Mouse (Mus musculus) thymus, adult 18-20 months (tissue): ENCODE measurements around the gene Dnm1l.
"Not testable (repeated sequence)": the region's sequence is repeated elsewhere in the genome, so short reads cannot be mapped to it uniquely, and the experiment has no call there.

Experiments
- DNase-seq, 2 experiments: peaks; one replicate each; pipeline ENCODE4 v3.0.0; 2022; ENCODE audit warnings: mixed read lengths in 2 of 2

Dnm1l gene

DNA sequence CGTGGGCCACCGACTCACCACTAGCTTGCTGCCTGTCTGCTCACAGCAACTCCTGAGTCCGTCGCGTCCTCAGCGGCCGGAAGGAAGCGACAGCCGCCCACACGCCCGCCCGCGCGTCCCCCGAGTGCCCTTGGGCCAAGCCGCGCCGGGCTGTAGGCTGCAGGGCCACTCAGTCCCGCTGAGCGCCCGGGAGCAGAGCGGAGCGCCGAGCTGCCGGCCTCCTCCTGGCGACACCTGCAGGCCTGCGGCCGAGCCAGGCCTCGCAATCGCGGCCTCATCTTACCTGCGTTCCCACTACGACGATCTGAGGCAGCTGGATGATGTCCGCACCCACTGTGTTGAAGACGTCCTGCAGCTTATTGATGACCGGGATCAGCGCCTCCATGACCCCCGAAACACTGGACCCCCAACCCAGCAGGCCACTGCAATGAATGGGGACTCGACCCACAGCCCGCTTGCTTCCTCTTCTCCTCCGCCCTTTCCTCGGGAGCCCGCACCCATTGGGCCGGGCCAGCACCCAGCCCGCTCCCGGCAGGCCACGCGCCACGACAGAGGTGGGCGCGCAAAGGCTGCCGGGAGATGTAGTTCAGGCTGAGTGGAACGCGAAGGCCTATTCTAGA lies at the start of gene Dnm1l:
Gene Dnm1l, minus strand, starts transcription at position 479 of the 620 bp plus-strand sequence.
- peak; percentile 86 for DNase-seq

- DNase-seq, result not testable (repeated sequence)
Observed at GRCm38 (mm10) chr16:16367217-16367616, 8.5 kb upstream of the Dnm1l start.

DNA sequence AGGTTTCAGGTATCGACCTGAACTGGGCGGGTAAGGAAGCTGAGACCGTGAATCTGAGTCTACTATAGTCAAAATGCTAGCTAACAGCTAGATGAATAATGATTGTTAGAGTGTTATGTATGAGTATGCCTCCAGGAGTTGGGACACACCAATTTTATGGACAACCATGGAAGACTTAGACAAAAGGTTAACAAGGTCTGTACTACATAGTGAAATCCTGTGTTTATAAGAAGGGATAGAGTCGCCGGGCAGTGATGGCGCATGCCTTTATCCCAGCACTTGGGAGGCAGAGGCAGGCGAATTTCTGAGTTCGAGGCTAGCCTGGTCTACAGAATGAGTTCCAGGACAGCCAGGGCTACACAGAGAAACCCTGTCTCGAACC lies 333 bp upstream of the Dnm1l start:
- peak in 1 of 2 experiments; percentile 3 for DNase-seq

DNA sequence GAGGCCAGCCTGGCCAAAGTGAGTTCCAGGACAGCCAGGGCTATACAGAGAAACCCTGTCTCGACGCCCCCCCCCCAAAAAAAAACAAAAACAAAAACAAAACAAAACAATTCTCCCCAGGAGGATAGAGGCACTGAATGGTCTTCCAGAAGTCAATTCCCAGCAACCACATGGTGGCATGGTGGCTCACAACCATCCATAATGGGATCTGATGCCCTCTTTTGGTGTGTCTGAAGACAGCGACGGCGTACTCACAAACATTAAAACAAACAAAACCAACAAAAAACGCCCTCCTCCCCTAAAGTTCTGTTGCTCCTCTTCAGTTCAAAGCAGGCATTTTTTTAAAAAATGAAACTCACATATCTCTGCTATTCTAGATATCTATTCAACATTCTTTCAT lies 851 bp downstream of the Dnm1l start:
- DNase-seq, result peak in 1 of 2 experiments; percentile 4

DNA sequence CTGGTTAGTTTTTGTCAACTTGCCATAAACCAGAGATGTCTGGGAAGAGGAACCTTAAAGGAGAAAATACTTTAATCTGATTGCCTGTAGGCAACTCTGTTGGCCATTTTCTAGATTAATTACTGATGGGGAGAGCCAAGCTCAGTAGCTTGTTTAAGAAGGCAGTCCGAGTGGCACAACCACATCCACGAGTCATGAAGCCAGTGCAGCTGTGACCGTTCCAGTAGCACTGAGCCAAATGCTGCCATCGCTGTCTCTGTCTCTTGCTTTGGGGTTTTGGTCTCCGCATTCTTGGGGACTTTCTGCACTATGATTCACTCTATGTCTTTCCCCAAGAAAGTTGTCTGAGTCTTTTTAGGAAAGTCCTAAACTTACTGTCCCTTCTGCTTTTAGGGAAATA lies 12.3 kb downstream of the Dnm1l start:
- DNase-seq, result no peak

DNA sequence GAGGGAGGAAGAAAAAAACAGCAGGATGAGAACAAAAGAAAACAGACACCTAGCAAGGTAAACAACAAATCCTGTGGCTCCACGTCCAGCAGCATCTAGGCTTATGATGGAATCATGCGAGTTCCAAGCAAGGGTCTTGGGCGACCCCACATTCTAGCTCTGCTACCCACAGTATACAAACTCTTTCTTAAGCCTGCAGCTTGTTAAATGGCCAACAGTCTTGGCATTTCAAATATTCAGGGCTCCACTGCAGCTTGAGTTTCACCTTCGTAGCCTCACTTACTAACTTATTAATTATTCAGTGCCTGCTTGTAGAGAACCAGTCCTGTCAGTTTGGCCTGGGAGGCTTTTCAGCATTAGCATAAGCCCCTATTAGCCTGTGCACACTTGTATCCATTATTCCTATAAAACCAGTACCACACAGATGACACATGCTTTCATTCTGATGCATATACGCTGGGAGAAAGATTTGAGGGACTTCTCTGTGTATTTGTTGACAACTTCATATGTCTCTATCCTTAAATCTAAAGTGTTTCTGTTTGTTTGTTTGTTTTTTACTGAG lies 32.9 kb downstream of the Dnm1l start:
- DNase-seq, result no peak

GRCm38 (mm10) chr16:16311319-16311718 lies 47.4 kb downstream of the Dnm1l start:
- DNase-seq, result no peak

DNA sequence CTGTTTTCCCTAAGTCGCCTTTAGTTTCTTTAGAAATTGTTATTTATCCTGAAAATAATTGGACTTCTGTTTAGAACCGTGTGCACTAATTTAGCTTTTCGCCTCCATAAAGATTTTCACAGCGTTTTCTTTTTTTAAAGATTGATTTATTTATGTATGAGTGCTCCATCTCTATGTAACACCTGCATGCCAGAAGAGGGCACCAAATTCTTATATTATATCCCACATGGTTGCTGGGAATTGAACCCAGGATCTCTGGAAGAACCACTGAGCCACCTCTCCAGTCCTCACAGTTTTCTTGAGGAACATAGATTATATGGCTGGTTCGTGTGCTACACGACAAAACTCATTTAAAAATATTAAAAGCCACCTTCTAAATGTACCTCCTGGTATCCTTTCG lies 54.9 kb downstream of the Dnm1l start:
- DNase-seq, result no peak

- DNase-seq, result peak; percentile 14 to 19
Observed at GRCm38 (mm10) chr16:16303138-16303827, 55.5 kb downstream of the Dnm1l start.

- DNase-seq, result peak; percentile 83 to 85
Observed at GRCm38 (mm10) chr16:16302369-16303137, 56.2 kb downstream of the Dnm1l start, which contains the start of gene Yars2. Gene Yars2, plus strand, starts transcription at chr16:16302965.

GRCm38 (mm10) chr16:16273752-16274151 lies 85.0 kb downstream of the Dnm1l start:
- DNase-seq, result no peak

DNA sequence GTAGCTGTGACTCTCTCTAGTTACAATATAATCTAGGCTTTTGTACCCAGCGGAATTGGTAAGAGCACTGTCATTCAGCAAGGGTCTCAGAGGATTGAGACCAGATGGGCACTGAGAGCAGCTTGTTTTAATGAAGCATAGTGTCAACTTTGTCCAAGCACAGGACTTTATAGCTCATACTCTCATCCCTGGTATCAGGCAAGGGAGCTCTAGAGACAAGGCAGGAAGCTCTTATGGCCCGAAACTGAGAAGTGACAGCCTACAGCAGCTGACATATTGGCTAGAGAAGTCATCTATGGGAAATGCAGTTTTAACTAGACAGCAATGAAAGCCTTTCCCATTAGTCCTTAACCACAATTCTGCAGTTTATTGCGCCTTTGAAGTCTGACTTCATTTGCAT lies 85.8 kb downstream of the Dnm1l start:
- no peak for DNase-seq

GRCm38 (mm10) chr16:16262436-16262835 lies 96.3 kb downstream of the Dnm1l start:
- no peak for DNase-seq
